Mouse (Mus musculus) hindbrain, postnatal 0 days (tissue): ENCODE results near the gene Il1rl2. TPM values are rescaled to one million over a fixed set of nuclear protein-coding genes. Genes with fewer than 3 reads are reported as not detected.

Experiments used
- ATAC-seq: fragments of 200-750 bp; cut with Nextera tagmentation; 2 replicates; pipeline ENCODE4 v1.8.0; 2017; ENCODE audit warnings: mild to moderate bottlenecking, moderate TSS enrichment, moderate library complexity
- DNase-seq: peaks from one replicate; pipeline ENCODE4 v3.0.0-alpha.2; 2015; ENCODE audit warnings: low spot score
- H3K27ac ChIP-seq: fragments of 300-500 bp; sonication (generic); 2 replicates; pipeline ENCODE4 v1.5.1; 2014; ENCODE audit warnings: mild to moderate bottlenecking
- H3K27me3 ChIP-seq: fragments of 300-500 bp; sonication (generic); 2 replicates; pipeline ENCODE4 v1.6.1; 2014; ENCODE audit warnings: low read length, mixed read lengths; ENCODE audit not compliant: insufficient read depth
- H3K36me3 ChIP-seq: fragments of 300-500 bp; sonication (generic); 2 replicates; pipeline ENCODE4 v1.6.1; 2014; ENCODE audit warnings: low read length, mixed read lengths; ENCODE audit not compliant: insufficient read depth
- H3K4me1 ChIP-seq: fragments of 300-500 bp; sonication (generic); 2 replicates; pipeline ENCODE4 v1.6.1; 2014; ENCODE audit warnings: antibody characterized with exemption, low read length, mixed read lengths; ENCODE audit not compliant: insufficient read depth
- H3K4me2 ChIP-seq: fragments of 300-500 bp; sonication (generic); 2 replicates; pipeline ENCODE4 v1.6.1; 2014; ENCODE audit warnings: low read depth, mild to moderate bottlenecking, low read length, moderate library complexity, mixed read lengths
- H3K4me3 ChIP-seq: fragments of 300-500 bp; sonication (generic); 2 replicates; pipeline ENCODE4 v1.5.1; 2014; ENCODE audit warnings: low read length
- H3K9ac ChIP-seq: fragments of 300-500 bp; sonication (generic); replicated peaks from 2 replicates; pipeline ENCODE4 v1.6.1; 2014; ENCODE audit warnings: mild to moderate bottlenecking, low read length, moderate library complexity, mixed read lengths
- H3K9me3 ChIP-seq: fragments of 300-500 bp; sonication (generic); 2 replicates; pipeline ENCODE4 v1.6.1; 2016; ENCODE audit warnings: low read length, mixed read lengths
- CTCF ChIP-seq: IDR thresholded peaks from 2 replicates; pipeline ENCODE4 v1.5.1; 2016; ENCODE audit warnings: antibody characterized with exemption, control low read depth, low read depth
- WGBS: fragments of 180-500 bp; shearing (Covaris S2); extraction: QIAGEN DNeasy Blood & Tissue Kit; methylation state at CpG from one replicate; pipeline ENCODE4 v1.1.7; 2014; 5-methylcytosine and 5-hydroxymethylcytosine counted together
- polyA plus RNA-seq: library from polyadenylated mRNA; unstranded; fragments of >200 nt; fragmentation: Nextera tagmentation; extraction: Ambion mirVana; gene quantifications from 2 replicates; pipeline ENCODE4 v1.2.1, GENCODE M21; 2015
- total RNA-seq: library from RNA; depleted of rRNA; stranded (reverse); fragments of >200 nt; gene quantifications from 2 replicates; pipeline ENCODE4 v1.2.3, GENCODE M21; 2014

The Il1rl2 gene
- total and polyA plus RNA-seq, 2 experiments from 2014 or later = 0.42 to 0.76 TPM

DNA sequence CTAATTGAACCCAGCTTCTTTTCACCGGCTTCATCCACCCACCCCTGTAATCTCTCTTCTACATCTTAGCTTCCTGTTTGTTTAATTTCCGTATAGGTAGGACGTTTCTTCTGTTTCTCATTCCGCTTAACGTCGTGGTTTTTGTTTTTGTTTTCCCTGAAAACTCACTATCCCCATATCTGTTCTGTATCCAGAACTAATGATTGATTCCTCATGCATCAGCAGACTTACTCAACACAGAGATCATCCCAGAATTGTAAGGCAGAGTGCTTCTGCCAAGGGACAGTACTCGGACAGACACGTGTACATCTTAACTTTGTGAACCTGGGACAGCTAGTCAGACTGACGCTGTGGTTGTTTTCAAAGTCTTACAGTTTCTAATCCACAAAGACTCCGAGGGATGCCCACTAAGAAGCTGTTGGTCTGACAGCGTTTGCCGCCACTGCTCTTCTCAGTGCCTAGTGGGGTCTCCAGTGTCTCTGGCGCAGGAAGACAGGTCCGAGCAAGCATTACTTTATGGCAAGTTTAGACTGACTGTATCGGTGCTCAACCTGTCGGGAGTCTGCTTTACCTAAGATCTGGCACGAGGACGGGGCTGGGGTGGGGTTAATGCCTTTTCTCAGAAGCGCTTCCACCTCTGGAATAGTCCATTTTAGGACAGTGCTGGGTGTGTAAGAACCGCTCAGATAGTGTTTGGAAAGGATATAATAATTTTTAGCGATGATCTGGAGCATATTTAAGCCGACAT is 719 bp downstream of the Il1rl2 start:
- H3K4me3 ChIP-seq = peak overlapping the region; percentile 37
- 8% methylated on average over 22 of the region's 22 CpGs for WGBS
- peak overlapping the region; percentile 2 for H3K9ac ChIP-seq
- H3K4me2 ChIP-seq = peak overlapping the region; percentile 75
- H3K36me3 ChIP-seq = no peaks in the 10 kb centered on the region
- no peaks in the 10 kb centered on the region for H3K9me3 ChIP-seq
- no peak overlapping the region for H3K27ac ChIP-seq
- TF ChIP-seq CTCF = no peak
- DNase-seq (peak; percentile 4), ATAC-seq (no peak)
- peaks cover 19% of the 10 kb centered on the region for H3K27me3 ChIP-seq
- H3K4me1 ChIP-seq = peaks cover 5% of the 10 kb centered on the region; the same call in 1 of the 2 replicates

DNA sequence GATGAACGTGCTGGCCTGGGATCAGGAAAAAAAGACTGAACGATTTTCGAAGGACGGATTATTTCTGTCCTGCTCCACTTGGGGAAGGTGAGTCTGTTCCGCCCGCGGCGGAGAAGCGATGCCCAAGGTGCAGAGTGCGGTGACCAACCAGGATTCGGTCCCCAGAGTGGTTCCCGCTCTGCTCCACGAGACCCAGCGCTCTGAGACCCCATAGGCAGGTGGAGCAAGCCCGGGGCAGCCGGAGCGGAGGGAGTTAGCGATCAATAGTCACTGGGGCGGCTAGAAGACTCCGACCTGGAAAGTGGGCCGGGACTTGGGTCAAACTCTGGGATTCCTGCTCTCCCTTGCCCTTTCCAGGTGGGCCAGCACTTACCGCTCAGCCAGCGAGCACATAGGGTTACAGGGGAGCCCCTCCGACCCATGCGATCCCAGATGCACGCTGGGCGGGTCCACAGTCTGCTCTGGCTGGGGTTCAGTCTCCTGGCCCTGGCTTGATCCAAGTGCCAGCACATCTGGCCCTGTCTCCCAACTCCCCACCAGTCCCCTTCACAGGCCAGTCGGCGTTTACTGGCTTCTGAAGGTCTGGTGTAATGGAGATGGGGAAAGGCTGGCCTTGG is 1.4 kb downstream of the Il1rl2 start:
- peak overlapping the region; percentile 75 for H3K4me2 ChIP-seq
- ATAC-seq = no peak
- no peak for TF ChIP-seq CTCF
- no peak for DNase-seq
- no peaks in the 10 kb centered on the region for H3K9me3 ChIP-seq
- peak overlapping the region; percentile 37 for H3K4me3 ChIP-seq
- peaks cover 5% of the 10 kb centered on the region; the same call in 1 of the 2 replicates for H3K4me1 ChIP-seq
- H3K9ac ChIP-seq = peak overlapping the region; percentile 2
- 4% methylated on average over 28 of the region's 29 CpGs for WGBS
- no peaks in the 10 kb centered on the region for H3K36me3 ChIP-seq
- H3K27me3 ChIP-seq = peaks cover 19% of the 10 kb centered on the region
- H3K27ac ChIP-seq = no peak overlapping the region

DNA sequence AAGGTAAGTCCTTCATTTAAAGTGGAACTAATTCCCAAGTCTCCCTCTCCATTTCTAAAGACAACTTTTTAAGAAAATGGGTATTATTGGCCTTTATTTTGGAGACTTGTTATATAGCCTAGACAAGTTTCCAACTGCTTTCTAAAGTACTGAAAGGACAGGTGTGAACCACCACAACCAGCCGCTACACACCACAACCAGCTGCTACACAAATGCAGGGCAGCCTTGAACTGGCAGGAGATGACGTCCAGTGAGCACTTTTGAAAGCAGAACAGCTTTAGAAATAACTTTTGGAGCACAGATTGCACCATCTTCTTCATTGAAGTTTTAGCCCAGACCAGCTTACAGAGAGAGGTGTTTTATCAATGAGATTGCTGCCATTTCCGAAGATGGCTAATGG is 3.2 kb downstream of the Il1rl2 start:
- DNase-seq (no peak), ATAC-seq (no peak)
- 92% methylated on average over 3 of the region's 3 CpGs for WGBS
- peaks cover 5% of the 10 kb centered on the region; the same call in 1 of the 2 replicates for H3K4me1 ChIP-seq
- H3K4me3 ChIP-seq = no peak overlapping the region
- no peak overlapping the region for H3K4me2 ChIP-seq
- no peak overlapping the region for H3K27ac ChIP-seq
- no peak for TF ChIP-seq CTCF
- H3K9me3 ChIP-seq = no peaks in the 10 kb centered on the region
- no peak overlapping the region for H3K9ac ChIP-seq
- H3K36me3 ChIP-seq = no peaks in the 10 kb centered on the region
- H3K27me3 ChIP-seq = peaks cover 19% of the 10 kb centered on the region

DNA sequence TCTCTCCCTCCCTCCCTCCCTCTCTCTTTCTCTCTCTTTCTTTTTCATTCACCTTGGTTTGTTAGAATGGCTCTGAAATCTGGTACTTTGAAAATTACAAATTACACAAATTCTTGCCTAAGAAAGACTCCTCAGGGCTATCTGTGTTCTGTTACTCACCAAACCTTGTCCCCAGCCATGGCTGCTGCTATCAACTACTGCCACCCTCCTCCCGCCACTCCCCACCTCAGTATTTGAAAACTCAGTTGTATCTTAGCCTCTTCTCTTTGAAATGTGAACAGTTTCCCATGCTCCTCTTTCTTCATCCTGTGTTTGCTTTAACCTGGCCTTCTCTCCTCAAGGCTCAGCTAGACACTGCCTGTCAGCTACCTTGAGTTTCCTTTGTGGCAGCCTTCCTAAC is 5.1 kb downstream of the Il1rl2 start:
- Histone ChIP-seq H3K4me1 (peaks cover 5% of the 10 kb centered on the region; the same call in 1 of the 2 replicates), H3K36me3 (no peaks in the 10 kb centered on the region), H3K9me3 (no peaks in the 10 kb centered on the region), H3K27me3 (peaks cover 19% of the 10 kb centered on the region), H3K4me2 (no peak overlapping the region), H3K9ac (no peak overlapping the region), H3K27ac (no peak overlapping the region), H3K4me3 (no peak overlapping the region)
- ATAC-seq = no peak
- no peak for TF ChIP-seq CTCF
- 69% methylated on average over 1 of the region's 1 CpGs for WGBS
- no peak for DNase-seq

DNA sequence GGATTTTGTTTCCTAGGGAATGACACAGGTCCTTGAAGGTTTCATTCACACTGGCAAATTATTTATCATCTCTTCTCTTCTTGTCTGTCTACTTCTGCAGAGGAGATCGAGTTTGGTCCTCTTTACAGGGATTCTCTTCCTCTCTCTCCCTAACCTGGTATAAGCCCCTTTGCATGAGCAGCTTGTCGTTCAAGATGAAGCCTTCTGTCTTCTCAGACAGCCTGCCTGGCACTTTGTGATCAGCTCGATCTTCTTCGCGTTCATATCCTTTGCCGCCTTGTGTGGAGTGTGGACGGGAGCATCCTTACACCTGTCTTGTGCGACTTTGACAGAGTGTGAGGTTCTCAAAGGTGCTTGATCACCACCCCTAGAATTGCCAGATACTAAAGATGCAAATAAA is 5.8 kb downstream of the Il1rl2 start:
- no peaks in the 10 kb centered on the region for H3K9me3 ChIP-seq
- H3K36me3 ChIP-seq = no peaks in the 10 kb centered on the region
- H3K4me2 ChIP-seq = no peak overlapping the region
- no peak overlapping the region for H3K9ac ChIP-seq
- H3K27ac ChIP-seq = no peak overlapping the region
- 84% methylated on average over 8 of the region's 8 CpGs for WGBS
- ATAC-seq = no peak
- no peak for DNase-seq
- H3K27me3 ChIP-seq = peaks cover 16% of the 10 kb centered on the region
- no peak for TF ChIP-seq CTCF
- H3K4me3 ChIP-seq = no peak overlapping the region
- H3K4me1 ChIP-seq = peaks cover 5% of the 10 kb centered on the region; the same call in 1 of the 2 replicates

DNA sequence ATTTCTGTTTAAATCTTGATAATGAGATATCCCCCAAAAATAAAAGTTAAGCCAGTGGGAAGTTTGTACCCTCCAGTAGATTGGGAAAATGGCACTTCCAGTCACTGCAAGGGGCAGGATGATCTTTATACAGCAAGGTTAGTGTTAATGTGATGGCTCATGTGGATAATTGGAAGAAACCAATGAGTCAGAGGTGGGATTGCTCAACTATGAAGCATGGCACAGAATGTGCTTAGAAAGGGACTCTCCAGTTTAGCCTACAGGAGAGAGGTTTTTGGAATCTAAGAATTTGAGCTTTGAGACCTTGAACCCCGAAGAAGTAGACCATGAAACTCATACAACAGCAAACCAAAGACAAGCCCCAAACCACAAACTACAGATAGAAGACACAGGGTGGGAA is 14.9 kb downstream of the Il1rl2 start:
- Histone ChIP-seq H3K27me3 (no peaks in the 10 kb centered on the region), H3K4me2 (no peak overlapping the region), H3K4me1 (no peaks in the 10 kb centered on the region), H3K9ac (no peak overlapping the region), H3K9me3 (no peaks in the 10 kb centered on the region), H3K27ac (no peak overlapping the region), H3K4me3 (no peak overlapping the region), H3K36me3 (no peaks in the 10 kb centered on the region)
- 85% methylated on average over 1 of the region's 1 CpGs for WGBS
- DNase-seq = no peak
- TF ChIP-seq CTCF = no peak
- no peak for ATAC-seq

DNA sequence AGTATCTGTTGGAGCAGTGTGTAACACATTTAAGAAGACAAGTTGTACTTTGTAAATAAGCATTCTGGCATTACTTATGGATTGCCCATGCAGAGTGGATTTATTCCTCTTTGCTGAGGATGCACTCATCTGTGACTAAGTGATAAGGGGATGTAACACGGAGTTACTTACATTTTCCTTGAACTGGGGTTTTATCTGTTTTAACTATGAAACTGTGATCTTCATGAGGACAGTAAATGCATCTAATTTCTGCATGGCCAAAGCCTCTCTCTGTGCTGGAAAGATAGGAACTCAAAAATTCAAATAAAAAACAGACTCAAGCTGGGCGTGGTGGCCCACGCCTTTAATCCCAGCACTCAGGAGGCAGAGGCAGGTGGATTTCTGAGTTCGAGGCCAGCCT is 15.7 kb downstream of the Il1rl2 start:
- Histone ChIP-seq H3K4me2 (no peak overlapping the region), H3K27ac (no peak overlapping the region), H3K27me3 (no peaks in the 10 kb centered on the region), H3K9me3 (no peaks in the 10 kb centered on the region), H3K36me3 (no peaks in the 10 kb centered on the region), H3K9ac (no peak overlapping the region), H3K4me1 (no peaks in the 10 kb centered on the region), H3K4me3 (no peak overlapping the region)
- DNase-seq = no peak
- TF ChIP-seq CTCF = no peak
- WGBS = 92% methylated on average over 4 of the region's 4 CpGs
- no peak for ATAC-seq
